15 mouse cellular contexts compared by ENCODE assay signal in genomic region chr7:113843150-113843549, GRCm38 (mm10).
"Had no signal": no experiment of that assay in that cellular context is flagged by ENCODE, and none has a peak within 500 bp of the region (broad histone marks: within the 10 kb centered on the region; RNA-seq: fewer than 3 reads in every experiment).

No protein-coding gene starts in this region.

- H3K4me1 ChIP-seq: stomach, embryonic 15.5 days had no signal

- ATAC-seq: intestine, postnatal 0 days had no signal

- H3K9ac ChIP-seq: liver, embryonic 13.5 days; stomach, embryonic 15.5 days had no signal

- DNase-seq: kidney, adult 2 months; kidney, postnatal 10 days; kidney, postnatal 36 days; layer of hippocampus, postnatal 36 days; liver, embryonic 13.5 days; lung, adult 2 months; midbrain, embryonic 14.5 days; right cerebral cortex, postnatal 25 days; spleen, adult 18-20 months; thymus, postnatal 25 days had no signal

- H3K4me2 ChIP-seq: liver, embryonic 13.5 days; midbrain, embryonic 11.5 days; stomach, embryonic 15.5 days had no signal

- H3K4me3 ChIP-seq: left cerebral cortex, adult 2 months; liver, embryonic 13.5 days; stomach, embryonic 15.5 days had no signal

- H3K27me3 ChIP-seq: liver, embryonic 13.5 days; stomach, embryonic 15.5 days had no signal

- H3K9me3 ChIP-seq: liver, embryonic 13.5 days; stomach, embryonic 15.5 days had no signal

- H3K27ac ChIP-seq: left cerebral cortex, adult 2 months; liver, embryonic 13.5 days; macrophage; stomach, embryonic 15.5 days had no signal

- H3K36me3 ChIP-seq: liver, embryonic 13.5 days; stomach, embryonic 15.5 days had no signal
